Mouse (Mus musculus) T-cell, adult 66 days (primary cell): ENCODE results near the gene Adh7. TPM values are rescaled to one million over a fixed set of nuclear protein-coding genes. Genes with fewer than 3 reads are reported as not detected.

Experiments used
- total RNA-seq, 2 experiments: library from RNA; stranded (reverse); gene quantifications; 3 replicates in 1 of 2; 4 replicates in 1 of 2; pipeline ENCODE4 v1.2.4; 2023

Adh7 gene
- not detected for total RNA-seq

GRCm38 (mm10) chr3:138217631-138218264 is at the start of gene Adh7:
Gene Adh7 (plus strand): TSS chr3:138217760.

GRCm38 (mm10) chr3:138193683-138194302 is 23.8 kb upstream of the Adh7 start, which contains the start of gene 4930579F01Rik:
Gene 4930579F01Rik (minus strand): TSS chr3:138193825.

GRCm38 (mm10) chr3:138260721-138261669 is 43.4 kb downstream of the Adh7 start, which contains the start of gene Adh1:
Gene Adh1 (plus strand): TSS chr3:138260991.

Other genes starting within 250 kb of the Adh7 start
- 10 to 100 TPM; 36.1 to 39.7 TPM for gene Dapp1, start 236.2 kb upstream of the Adh7 start, total RNA-seq
- gene 1110002E22Rik, start 152.7 kb upstream of the Adh7 start, total RNA-seq: not detected
- not detected for gene Gm5105, start 150.4 kb upstream of the Adh7 start, total RNA-seq
- gene Trmt10a, start 74.3 kb upstream of the Adh7 start, total RNA-seq: 10 to 100 TPM; 10.4 to 12.6 TPM
- gene Mttp, start 72.8 kb upstream of the Adh7 start, total RNA-seq: 1 to 10 TPM; 1.9 to 2.5 TPM
- gene 4930579F01Rik, start 23.9 kb upstream of the Adh7 start, total RNA-seq: not detected
- gene Adh1, start 43.2 kb downstream of the Adh7 start, total RNA-seq: 1 to 10 TPM; 4.7 to 7.6 TPM
- not detected for gene Adh6a, start 95.5 kb downstream of the Adh7 start, total RNA-seq
- not detected for gene Adh6b, start 124.0 kb downstream of the Adh7 start, total RNA-seq
- not detected for gene Adh4, start 197.7 kb downstream of the Adh7 start, total RNA-seq
- gene Adh5, start 225.3 kb downstream of the Adh7 start, total RNA-seq: 10 to 100 TPM; 79.9 to 88.6 TPM